In genomic region chr12:76832704-76833103, GRCm38 (mm10) we compare ENCODE assay signal across 9 mouse cellular contexts. TPM values are rescaled to one million over a fixed set of nuclear protein-coding genes. Genes with fewer than 3 reads are reported as not detected.
DNase-seq lines count a peak whose midpoint lies in the region; ATAC-seq lines count a peak whose summit lies in the region.
"Had no signal": no experiment of that assay in that cellular context is flagged by ENCODE, and none has a peak within 500 bp of the region (broad histone marks: within the 10 kb centered on the region; RNA-seq: fewer than 3 reads in every experiment).

No protein-coding gene starts in this region.

- peak; percentile 76 for DNase-seq in CD4-positive, CD25-positive, alpha-beta regulatory T cell, adult 2 months (ENCODE audit: low read depth, low spot score)
- peak; percentile 42 to 58 for DNase-seq in left cerebral cortex, postnatal 14 days (ENCODE audit: low spot score in 2 of 2)
- DNase-seq in left cerebral cortex, postnatal 10 days (ENCODE audit: extremely low spot score in 1 of 2, low spot score in 2 of 2), result no peak
- DNase-seq in cerebellum, postnatal 14 days, result peak; percentile 56 to 63
- peak; percentile 53 for DNase-seq in lung, postnatal 36 days
- DNase-seq in urinary bladder, postnatal 4 days (ENCODE audit: low spot score in 2 of 2), result no peak
- DNase-seq in ovary, adult 18-20 months (ENCODE audit: low spot score), result no peak

- intact Hi-C loops in left cerebral cortex, postnatal 14 days (cut with DNase I), result loop anchor here (10.0 kb wide), 1 partner anchor 1048 kb away; no protein-coding TSS in a partner anchor
- intact Hi-C loops in left cerebral cortex, postnatal 10 days (cut with DNase I), result no loop called here

- no peak for ATAC-seq in CD4-positive, CD25-positive, alpha-beta regulatory T cell, adult 4 months

RNA-seq across cellular contexts. Expression of gene Rab15, which starts 10.0 kb away (rescaled TPM):
- polyA plus RNA-seq in CD4-positive, CD25-positive, alpha-beta regulatory T cell, adult 4 months (2017; shearing (Covaris generic)), result not detected
- 100 to 1,000 TPM; 234 to 269 TPM for total RNA-seq in left cerebral cortex, postnatal 14 days (2021)
- total RNA-seq in left cerebral cortex, postnatal 10 days (2021), result 100 to 1,000 TPM; 188 to 199 TPM

RNA-seq across cellular contexts. Expression of gene Gpx2, which starts 37.4 kb away (rescaled TPM):
- polyA plus RNA-seq in CD4-positive, CD25-positive, alpha-beta regulatory T cell, adult 4 months (2017; shearing (Covaris generic)), result not detected
- total RNA-seq in left cerebral cortex, postnatal 14 days (2021), result under 1 TPM; 0.55 to 0.97 TPM
- total RNA-seq in left cerebral cortex, postnatal 10 days (2021), result under 1 TPM; 0.62 to 0.69 TPM
- total RNA-seq: heart, postnatal 10 days had no signal

Comparison
In these comparisons a context has a peak if more than half of its experiments do, and no peak if none do; other contexts are left out.
1. DNase-seq: peak in CD4-positive, CD25-positive, alpha-beta regulatory T cell, adult 2 months (single experiment), left cerebral cortex, postnatal 14 days (2 of 2), cerebellum, postnatal 14 days (2 of 2) and lung, postnatal 36 days (single experiment); none in left cerebral cortex, postnatal 10 days (0 of 2), urinary bladder, postnatal 4 days (0 of 2) and ovary, adult 18-20 months (single experiment).